Mouse (Mus musculus) liver, embryonic 15.5 days (tissue): ENCODE data around the gene Bahcc1. TPM values are rescaled to one million over a fixed set of nuclear protein-coding genes. Genes with fewer than 3 reads are reported as not detected.

Experiments
- ATAC-seq: fragments of 200-750 bp; cut with Nextera tagmentation; 2 replicates; pipeline ENCODE4 v1.8.0; 2017; ENCODE audit warnings: moderate number of reproducible peaks, mild to moderate bottlenecking, moderate library complexity; ENCODE audit not compliant: insufficient read depth
- H3K27ac ChIP-seq: fragments of 300-500 bp; sonication (generic); replicated peaks from 2 replicates; pipeline ENCODE4 v1.5.1; 2015; ENCODE audit warnings: mild to moderate bottlenecking, inconsistent platforms
- H3K27me3 ChIP-seq: fragments of 300-500 bp; sonication (generic); 2 replicates; pipeline ENCODE4 v1.6.1; 2015; ENCODE audit warnings: mild to moderate bottlenecking, inconsistent platforms
- H3K36me3 ChIP-seq: fragments of 300-500 bp; sonication (generic); replicated peaks from 2 replicates; pipeline ENCODE4 v1.6.1; 2015; ENCODE audit warnings: moderate library complexity, mild to moderate bottlenecking, inconsistent platforms
- H3K4me1 ChIP-seq: fragments of 300-500 bp; sonication (generic); replicated peaks from 2 replicates; pipeline ENCODE4 v1.6.1; 2015; ENCODE audit warnings: inconsistent platforms
- H3K4me2 ChIP-seq: fragments of 300-500 bp; sonication (generic); 2 replicates; pipeline ENCODE4 v1.6.1; 2015; ENCODE audit warnings: moderate library complexity, mild to moderate bottlenecking, inconsistent platforms
- H3K4me3 ChIP-seq: fragments of 300-500 bp; sonication (generic); replicated peaks from 2 replicates; pipeline ENCODE4 v1.5.1; 2015; ENCODE audit warnings: mild to moderate bottlenecking, inconsistent platforms
- H3K9ac ChIP-seq: fragments of 300-500 bp; sonication (generic); 2 replicates; pipeline ENCODE4 v1.6.1; 2015; ENCODE audit warnings: moderate library complexity, mild to moderate bottlenecking, inconsistent platforms
- H3K9me3 ChIP-seq: fragments of 300-500 bp; sonication (generic); replicated peaks from 2 replicates; pipeline ENCODE4 v1.6.1; 2016; ENCODE audit warnings: inconsistent platforms
- WGBS: fragments of 180-500 bp; shearing (Covaris S2); methylation state at CpG from one replicate; pipeline ENCODE4 v1.1.7; 2015; ENCODE audit warnings: mixed read lengths; ENCODE audit not compliant: insufficient replicate concordance; 5-methylcytosine and 5-hydroxymethylcytosine counted together
- polyA plus RNA-seq: library from polyadenylated mRNA; unstranded; fragments of >200 nt; fragmentation: Nextera tagmentation; extraction: Ambion mirVana; gene quantifications from 2 replicates; pipeline ENCODE4 v1.2.1, GENCODE M21; 2015

Gene Bahcc1
- polyA plus RNA-seq, 1 experiment from 2014 or later = 1.0 TPM

- no peak overlapping the region for H3K9ac ChIP-seq
- WGBS = 51% methylated on average over 3 of the region's 3 CpGs
- peaks cover 25% of the 10 kb centered on the region for H3K4me1 ChIP-seq
- H3K27ac ChIP-seq = no peak overlapping the region
- no peaks in the 10 kb centered on the region for H3K9me3 ChIP-seq
- no peaks in the 10 kb centered on the region for H3K27me3 ChIP-seq
- no peak overlapping the region for H3K4me3 ChIP-seq
- no peak overlapping the region for H3K4me2 ChIP-seq
- no peak for ATAC-seq
- 0 out of 2 replicates have a peak, but pooled peaks cover 4% of the 10 kb centered on the region for H3K36me3 ChIP-seq
Measured at GRCm38 (mm10) chr11:120267676-120268075, 34.9 kb downstream of the Bahcc1 start.

- no peak; the same call in 1 of the 2 replicates for ATAC-seq
- Histone ChIP-seq H3K4me2 (no peak overlapping the region), H3K4me1 (peaks cover 23% of the 10 kb centered on the region), H3K4me3 (no peak overlapping the region), H3K27me3 (no peaks in the 10 kb centered on the region), H3K36me3 (0 out of 2 replicates have a peak, but pooled peaks cover 4% of the 10 kb centered on the region), H3K27ac (no peak overlapping the region), H3K9ac (no peak overlapping the region), H3K9me3 (no peaks in the 10 kb centered on the region)
- whole genome bisulfite sequencing = 67% methylated on average over 10 of the region's 10 CpGs
Measured at GRCm38 (mm10) chr11:120268195-120268967, 35.6 kb downstream of the Bahcc1 start.

GRCm38 (mm10) chr11:120269007-120269406, 36.3 kb downstream of the Bahcc1 start:
- no peak overlapping the region for H3K9ac ChIP-seq
- no peak for ATAC-seq
- H3K36me3 ChIP-seq = 0 out of 2 replicates have a peak, but pooled peaks cover 4% of the 10 kb centered on the region
- H3K27me3 ChIP-seq = no peaks in the 10 kb centered on the region
- H3K4me3 ChIP-seq = no peak overlapping the region
- WGBS = 58% methylated on average over 3 of the region's 3 CpGs
- peak overlapping the region; percentile 25; the same call in 1 of the 2 replicates for H3K4me2 ChIP-seq
- H3K27ac ChIP-seq = no peak overlapping the region
- H3K4me1 ChIP-seq = peaks cover 23% of the 10 kb centered on the region
- H3K9me3 ChIP-seq = no peaks in the 10 kb centered on the region

GRCm38 (mm10) chr11:120269498-120270104, 36.9 kb downstream of the Bahcc1 start:
- H3K27me3 ChIP-seq = no peaks in the 10 kb centered on the region
- no peak overlapping the region for H3K27ac ChIP-seq
- peak; percentile 36; the same call in 1 of the 2 replicates for ATAC-seq

GRCm38 (mm10) chr11:120279335-120279734, 46.6 kb downstream of the Bahcc1 start:
- no peak overlapping the region for H3K4me2 ChIP-seq
- WGBS = 70% methylated on average over 11 of the region's 11 CpGs
- H3K27ac ChIP-seq = no peak overlapping the region
- H3K9me3 ChIP-seq = no peaks in the 10 kb centered on the region
- no peak overlapping the region for H3K9ac ChIP-seq
- H3K27me3 ChIP-seq = no peaks in the 10 kb centered on the region
- H3K4me1 ChIP-seq = peaks cover 25% of the 10 kb centered on the region
- no peak for ATAC-seq
- peaks cover 11% of the 10 kb centered on the region for H3K36me3 ChIP-seq
- no peak overlapping the region for H3K4me3 ChIP-seq

More at GRCm38 (mm10) chr11:120269498-120270104, 36.9 kb downstream of the Bahcc1 start:
- H3K9ac ChIP-seq = no peak overlapping the region
- peaks cover 10% of the 10 kb centered on the region; the same call in 1 of the 2 replicates for H3K36me3 ChIP-seq
- 53% methylated on average over 8 of the region's 8 CpGs for WGBS
- no peaks in the 10 kb centered on the region for H3K9me3 ChIP-seq
- no peak overlapping the region for H3K4me3 ChIP-seq
- peak overlapping the region; percentile 25; the same call in 1 of the 2 replicates for H3K4me2 ChIP-seq
- H3K4me1 ChIP-seq = peaks cover 23% of the 10 kb centered on the region

- peaks cover 9% of the 10 kb centered on the region; the same call in 1 of the 2 replicates for H3K36me3 ChIP-seq
- H3K27me3 ChIP-seq = no peaks in the 10 kb centered on the region
- peaks cover 25% of the 10 kb centered on the region for H3K4me1 ChIP-seq
- ATAC-seq = no peak
- H3K9me3 ChIP-seq = no peaks in the 10 kb centered on the region
- no peak overlapping the region for H3K4me2 ChIP-seq
- H3K4me3 ChIP-seq = no peak overlapping the region
- no peak overlapping the region for H3K27ac ChIP-seq
- H3K9ac ChIP-seq = no peak overlapping the region
- WGBS = 71% methylated on average over 25 of the region's 25 CpGs
Measured at GRCm38 (mm10) chr11:120280281-120280773, 47.6 kb downstream of the Bahcc1 start.

GRCm38 (mm10) chr11:120280774-120281173, 48.0 kb downstream of the Bahcc1 start:
- Histone ChIP-seq H3K4me3 (no peak overlapping the region), H3K4me1 (peaks cover 25% of the 10 kb centered on the region), H3K9me3 (no peaks in the 10 kb centered on the region), H3K27ac (no peak overlapping the region), H3K9ac (no peak overlapping the region), H3K36me3 (peaks cover 9% of the 10 kb centered on the region; the same call in 1 of the 2 replicates), H3K27me3 (no peaks in the 10 kb centered on the region), H3K4me2 (no peak overlapping the region)
- 87% methylated on average over 7 of the region's 7 CpGs for WGBS
- ATAC-seq = no peak

GRCm38 (mm10) chr11:120281197-120281596, 48.5 kb downstream of the Bahcc1 start:
- no peaks in the 10 kb centered on the region for H3K27me3 ChIP-seq
- no peak overlapping the region for H3K9ac ChIP-seq
- peaks cover 9% of the 10 kb centered on the region; the same call in 1 of the 2 replicates for H3K36me3 ChIP-seq
- H3K9me3 ChIP-seq = no peaks in the 10 kb centered on the region
- H3K4me3 ChIP-seq = no peak overlapping the region
- no peak overlapping the region for H3K4me2 ChIP-seq
- WGBS = 76% methylated on average over 3 of the region's 3 CpGs
- peak; percentile 29; the same call in 1 of the 2 replicates for ATAC-seq
- 0 out of 2 replicates have a peak overlapping the region, but pooled peaks have one; percentile 45 for H3K27ac ChIP-seq
- peaks cover 25% of the 10 kb centered on the region for H3K4me1 ChIP-seq

GRCm38 (mm10) chr11:120283542-120283941, 50.8 kb downstream of the Bahcc1 start:
- Histone ChIP-seq H3K27ac (no peak overlapping the region), H3K4me3 (no peak overlapping the region), H3K36me3 (peaks cover 19% of the 10 kb centered on the region), H3K4me2 (no peak overlapping the region), H3K27me3 (no peaks in the 10 kb centered on the region), H3K9ac (no peak overlapping the region), H3K4me1 (peaks cover 29% of the 10 kb centered on the region), H3K9me3 (no peaks in the 10 kb centered on the region)
- WGBS = 59% methylated on average over 5 of the region's 5 CpGs
- ATAC-seq = no peak

- WGBS = 82% methylated on average over 17 of the region's 17 CpGs
- 0 out of 2 replicates have a peak, but pooled peaks cover 3% of the 10 kb centered on the region for H3K4me1 ChIP-seq
- no peaks in the 10 kb centered on the region for H3K27me3 ChIP-seq
- H3K27ac ChIP-seq = no peak overlapping the region
- no peaks in the 10 kb centered on the region for H3K9me3 ChIP-seq
- H3K4me3 ChIP-seq = no peak overlapping the region
- H3K4me2 ChIP-seq = no peak overlapping the region
- ATAC-seq = no peak
- H3K36me3 ChIP-seq = peaks cover 25% of the 10 kb centered on the region
- H3K9ac ChIP-seq = no peak overlapping the region
Measured at GRCm38 (mm10) chr11:120289644-120290043, 56.9 kb downstream of the Bahcc1 start.

- Histone ChIP-seq H3K9ac (no peak overlapping the region), H3K4me3 (no peak overlapping the region), H3K27me3 (peaks cover 4% of the 10 kb centered on the region; the same call in 1 of the 2 replicates), H3K9me3 (no peaks in the 10 kb centered on the region), H3K27ac (no peak overlapping the region), H3K4me1 (peaks cover 5% of the 10 kb centered on the region; the same call in 1 of the 2 replicates), H3K4me2 (no peak overlapping the region), H3K36me3 (peaks cover 23% of the 10 kb centered on the region)
- ATAC-seq = no peak
- WGBS = 84% methylated on average over 14 of the region's 14 CpGs
Measured at GRCm38 (mm10) chr11:120290266-120290665, 57.5 kb downstream of the Bahcc1 start.
